Mouse (Mus musculus) cerebellum, adult 9-11 months (tissue): Measurements from ENCODE around the gene Fan1.
A peak's percentile ranks its signal among the peaks of the same experiment; 100 is the strongest.

Experiments
- DNase-seq: peaks from one replicate; pipeline ENCODE4 v3.0.0; 2022

Fan1 gene

DNA sequence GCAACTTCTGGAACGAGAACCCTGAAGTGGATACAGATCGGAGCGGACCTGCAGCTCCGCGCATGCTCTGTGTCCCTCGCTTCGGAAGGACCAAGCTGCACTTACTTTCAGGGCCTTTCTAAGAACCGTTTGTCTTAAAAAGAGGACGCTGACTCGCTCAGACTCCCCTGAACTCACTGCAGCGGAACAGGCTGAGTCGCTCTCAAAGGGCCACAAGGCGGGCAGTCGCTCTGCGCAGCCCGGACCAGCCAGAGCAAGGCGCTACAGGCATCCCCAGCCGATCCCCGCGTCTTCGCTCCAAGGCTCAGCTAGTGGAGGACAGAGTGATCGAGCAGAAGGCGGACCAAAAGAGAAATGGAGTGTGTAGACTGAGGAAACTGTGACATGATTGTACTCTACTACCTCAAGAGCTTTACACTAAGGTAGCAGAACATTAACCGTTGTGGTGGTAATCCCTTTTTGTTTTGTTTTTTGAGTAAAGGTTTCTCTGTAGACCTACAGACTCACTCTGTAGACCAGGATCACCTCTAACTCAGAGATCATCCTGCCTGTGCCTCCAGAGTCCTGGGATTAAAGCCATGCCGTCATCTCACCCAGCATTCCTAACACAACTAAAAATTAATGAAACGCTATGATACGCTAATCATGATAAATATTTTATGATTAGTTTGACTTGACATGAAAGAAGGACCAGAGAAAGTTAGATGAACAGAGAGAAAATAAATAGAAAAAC is at the start of gene Fan1:
Fan1 (minus strand) TSS at position 266 of the 733 bp plus-strand sequence.
- peak; percentile 86 for DNase-seq

DNA sequence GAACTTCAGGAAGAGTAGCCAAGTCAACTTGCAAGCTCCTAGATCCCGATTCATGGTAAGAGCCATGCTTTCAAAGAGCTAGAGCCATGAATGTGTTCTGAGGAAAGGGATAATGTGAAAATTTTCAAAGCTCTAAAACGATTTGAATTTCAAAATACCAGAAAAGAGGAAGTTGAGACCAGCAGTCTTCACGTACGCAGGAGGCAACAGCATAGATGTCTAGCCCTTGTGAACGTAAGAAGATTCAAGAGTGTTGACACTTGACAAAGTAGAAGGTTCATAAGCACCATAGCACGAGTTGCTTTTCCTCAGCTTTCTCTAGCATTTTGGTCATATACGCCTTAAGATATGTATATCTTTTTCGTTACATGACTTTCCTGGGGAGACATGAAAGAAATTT is 30.1 kb upstream of the Fan1 start:
- no peak for DNase-seq

DNA sequence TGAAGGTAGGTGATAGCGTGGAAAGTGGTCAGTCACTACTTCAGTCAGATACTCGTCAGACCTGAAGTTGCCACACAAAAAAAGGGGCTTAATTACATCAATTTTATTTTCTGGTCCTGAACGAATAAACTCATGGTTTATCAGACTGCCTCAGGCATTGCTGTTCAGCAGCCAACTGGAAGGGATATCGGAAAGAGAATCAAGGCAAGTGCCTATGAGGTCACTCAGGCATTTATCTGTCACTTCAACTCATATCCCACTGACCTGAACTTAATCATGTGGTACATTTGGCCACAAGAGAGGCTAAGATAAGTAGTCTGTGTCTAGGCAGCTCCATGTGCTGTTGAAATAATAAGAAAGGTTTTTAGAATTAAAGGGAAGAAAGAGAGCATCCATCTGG is 28.6 kb upstream of the Fan1 start:
- DNase-seq: no peak

DNA sequence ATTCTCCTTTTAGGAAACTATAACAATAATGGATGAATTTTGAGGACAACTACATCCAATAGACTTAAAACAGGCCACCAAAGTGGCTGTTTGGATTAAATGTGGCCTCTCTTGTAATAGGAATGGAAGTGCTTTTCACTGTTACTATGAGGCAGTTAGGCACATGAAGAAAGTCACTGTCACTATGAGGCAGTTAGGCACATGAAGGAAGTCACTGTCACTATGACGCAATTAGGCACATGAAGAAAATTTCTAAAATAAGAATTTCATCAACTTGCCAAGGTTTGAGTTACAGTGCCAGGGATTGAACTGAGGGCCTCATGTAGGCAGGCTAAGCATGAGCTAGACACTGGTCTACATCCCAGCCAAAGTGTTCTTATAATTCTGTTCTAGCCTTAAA is 26.8 kb upstream of the Fan1 start:
- DNase-seq: no peak

DNA sequence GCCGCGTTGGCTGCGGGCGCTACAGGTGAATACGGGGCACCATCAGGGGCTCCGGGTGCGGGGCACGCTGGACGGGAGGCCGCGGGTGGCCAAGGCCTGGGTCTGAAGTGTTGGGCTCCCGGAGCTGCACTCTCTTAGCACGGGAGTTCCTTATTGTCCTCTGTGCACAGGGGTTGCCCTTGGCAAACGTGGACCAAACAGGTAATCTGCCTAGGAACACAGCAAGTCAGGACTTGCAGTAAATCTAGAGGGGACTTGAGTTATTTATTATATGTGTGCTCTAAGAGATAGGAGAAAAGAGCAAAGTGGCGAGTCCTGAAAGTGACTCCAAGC is 18.9 kb upstream of the Fan1 start:
- DNase-seq: no peak

DNA sequence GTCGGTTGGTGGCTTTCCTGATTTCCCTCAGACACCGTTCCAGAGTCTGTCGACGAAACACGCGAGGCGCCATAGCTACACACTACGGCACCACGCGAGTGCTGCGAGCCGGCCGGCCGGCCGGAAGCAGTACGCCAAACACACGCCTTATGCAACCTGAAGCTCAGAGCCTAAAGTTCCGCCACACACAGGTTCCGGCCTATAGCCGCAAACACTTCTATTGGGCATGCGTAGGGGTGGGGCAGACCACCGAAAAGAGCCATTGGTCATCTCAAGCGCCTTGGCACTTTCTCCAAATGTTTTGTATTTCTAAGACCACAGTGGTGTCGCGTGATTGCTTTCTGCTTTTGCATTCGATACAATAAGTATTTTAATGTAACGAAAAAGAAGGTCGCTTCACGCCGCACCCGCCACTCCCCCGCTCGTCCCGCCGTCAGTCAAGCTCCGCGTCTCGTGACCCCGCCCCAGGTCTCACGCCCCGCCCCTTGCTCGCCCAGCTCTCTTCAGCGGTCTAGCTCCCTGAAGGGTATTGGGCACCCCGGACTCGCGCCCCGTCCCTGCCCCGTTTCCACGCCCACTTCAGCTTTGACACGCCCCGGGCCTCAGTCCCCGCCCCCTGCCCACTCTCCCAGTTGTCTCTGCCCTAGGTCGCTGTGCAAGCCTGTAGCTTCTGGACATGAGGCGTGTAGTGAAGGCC is 18.4 kb upstream of the Fan1 start, which contains the start of the genes Mphosph10 and Mcee:
Mphosph10 (minus strand) TSS at position 147 of the 697 bp plus-strand sequence.
Mcee (plus strand) TSS at position 486 of the 697 bp plus-strand sequence.
- peak; percentile 95 for DNase-seq

DNA sequence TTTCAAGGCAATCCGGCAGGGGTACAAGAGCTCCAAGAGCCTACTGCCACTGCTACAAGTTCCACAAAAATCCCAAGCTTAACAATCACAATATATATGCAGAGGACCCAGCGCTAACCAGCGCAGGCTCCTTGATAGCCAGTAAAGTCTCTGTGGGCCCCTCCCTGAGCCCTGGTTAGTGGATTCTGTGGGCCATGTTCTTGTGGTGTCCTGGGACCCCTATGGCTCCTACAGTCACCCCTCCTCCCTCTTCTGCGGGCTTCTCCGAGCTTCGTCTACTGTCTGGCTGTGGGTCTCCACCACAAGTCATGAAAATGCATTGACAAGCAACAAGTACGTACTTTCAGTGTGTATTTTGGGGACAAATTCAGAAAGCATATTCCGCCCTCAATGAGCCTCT is 17.6 kb upstream of the Fan1 start:
- peak; percentile 49 for DNase-seq

DNA sequence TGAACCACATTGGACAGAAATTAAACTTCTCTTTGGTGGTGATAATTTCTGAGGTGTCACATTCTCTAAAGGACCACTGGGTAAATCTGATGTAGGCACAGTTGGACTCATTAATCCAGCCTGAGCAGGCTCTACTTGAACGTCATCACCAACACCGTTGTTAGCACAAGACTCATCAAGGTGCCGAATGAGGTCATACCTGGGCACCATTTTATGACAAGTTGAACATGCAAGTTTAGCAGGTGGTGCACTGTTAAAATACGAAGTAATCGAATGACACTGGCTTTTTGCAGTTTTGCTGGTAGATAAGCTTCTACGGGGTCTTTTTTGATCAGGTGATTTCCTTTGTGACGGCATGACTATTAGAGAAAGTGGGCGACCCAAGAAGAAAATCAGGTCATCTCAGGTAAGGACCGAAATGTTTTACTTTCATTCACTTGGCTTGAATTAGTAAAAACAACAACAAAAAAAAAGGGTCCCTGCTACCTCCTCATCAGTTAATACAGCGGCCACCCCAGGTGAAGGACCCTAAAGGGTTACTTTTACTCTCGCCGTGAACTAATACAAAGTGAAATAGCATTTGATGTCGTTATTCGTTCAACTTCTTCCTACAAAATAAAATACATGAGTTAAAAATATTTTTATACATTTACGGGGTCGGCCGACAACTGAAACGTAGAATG is 607 bp downstream of the Fan1 start:
- no peak for DNase-seq

DNA sequence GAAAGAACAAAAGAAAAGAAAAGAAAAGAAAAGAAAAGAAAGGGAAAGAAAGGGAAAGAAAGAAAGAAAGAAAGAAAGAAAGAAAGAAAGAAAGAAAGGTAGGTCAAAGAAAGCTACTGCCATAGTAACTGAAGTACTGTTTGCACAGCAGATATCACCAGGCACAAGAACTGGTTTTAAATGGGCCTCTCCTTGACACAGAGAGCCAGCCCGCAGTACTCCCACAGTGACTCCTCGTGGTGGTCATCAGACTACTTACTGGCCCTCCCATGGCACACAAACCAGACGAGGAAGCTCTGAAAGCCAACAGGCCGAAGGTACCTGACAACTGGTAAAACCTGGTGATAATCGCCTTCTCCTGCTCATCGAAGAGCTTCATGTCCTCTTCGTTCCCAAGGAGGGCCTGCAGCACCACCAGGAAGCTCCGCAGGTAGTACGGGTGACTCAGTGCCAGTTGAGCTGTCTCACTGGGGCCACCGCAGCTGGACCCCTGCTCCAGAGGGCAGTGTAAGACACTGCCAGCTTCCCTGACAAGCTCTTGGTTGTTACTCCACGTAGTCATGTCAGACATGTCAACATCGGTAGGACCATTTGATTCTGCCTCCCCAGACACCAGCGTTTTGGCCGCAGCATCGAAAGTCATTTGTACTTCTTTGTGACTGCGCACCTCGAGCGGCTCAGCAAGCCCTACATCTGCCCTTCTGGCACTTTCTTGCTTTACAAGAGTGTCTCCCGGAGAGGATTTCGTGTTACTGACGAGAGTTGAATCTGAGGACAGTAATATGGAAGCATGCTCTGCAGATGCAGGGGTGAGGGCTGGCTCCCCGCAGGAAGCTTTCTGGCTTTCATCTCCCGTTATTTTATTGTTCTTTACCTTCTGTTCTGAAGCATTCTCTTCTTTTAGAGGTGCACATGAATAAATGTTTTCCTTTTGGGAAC is 1.7 kb downstream of the Fan1 start:
- DNase-seq: no peak

DNA sequence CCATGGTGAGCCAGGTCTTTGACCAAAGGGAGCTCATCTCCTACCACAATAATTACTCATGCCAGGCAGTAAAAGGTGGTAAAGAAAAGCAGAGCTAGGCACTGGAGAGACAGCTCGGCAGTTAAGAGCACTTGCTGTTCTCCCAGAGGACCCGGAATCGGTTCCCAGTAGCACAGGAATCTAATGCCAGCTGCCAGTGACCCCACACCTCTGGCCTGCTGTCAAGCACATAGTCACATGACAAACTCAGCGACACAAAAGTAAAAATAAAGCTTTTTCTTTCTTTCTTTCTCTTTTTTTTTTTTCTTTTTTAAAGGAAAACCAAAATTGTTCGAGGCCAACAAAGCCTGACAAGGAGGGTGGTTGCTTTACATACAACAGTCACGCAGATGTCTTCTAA is 4.1 kb downstream of the Fan1 start:
- DNase-seq: no peak

DNA sequence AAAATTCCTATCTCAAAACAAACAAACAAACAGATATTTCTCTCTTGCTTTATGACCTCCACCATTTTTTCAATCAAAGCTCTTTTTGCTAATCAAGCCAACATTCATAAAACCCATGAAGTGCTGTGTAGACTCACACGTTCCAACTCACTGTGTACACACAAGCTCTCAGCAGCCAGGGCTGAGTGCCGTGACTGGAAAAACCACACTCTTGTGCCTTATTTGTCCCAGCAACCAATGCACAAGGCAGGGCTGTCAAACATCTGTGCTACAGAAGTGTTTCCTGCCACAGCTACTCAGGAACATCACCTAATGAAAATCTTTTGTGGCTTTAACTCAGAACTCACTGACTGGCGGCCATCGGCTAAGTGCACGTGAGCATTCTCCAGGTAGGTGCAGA is 8.0 kb downstream of the Fan1 start:
- no peak for DNase-seq

DNA sequence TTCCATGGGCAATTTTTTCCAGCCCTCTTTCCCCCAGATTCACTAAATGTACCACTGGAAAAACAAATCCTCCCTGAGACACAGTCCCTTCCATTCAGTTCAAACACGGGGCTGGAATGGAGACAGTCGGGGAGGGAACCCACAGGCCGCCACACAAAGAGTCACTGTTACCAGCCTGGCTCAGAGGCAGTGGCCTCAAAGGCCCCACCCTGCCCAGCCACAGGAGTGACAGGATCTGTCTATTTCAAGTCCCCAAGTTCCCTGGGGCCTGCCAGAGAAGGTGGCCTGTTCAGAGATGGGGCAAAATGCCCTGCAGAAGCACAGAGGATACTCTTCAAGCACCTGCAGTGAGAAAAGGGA is 13.3 kb downstream of the Fan1 start:
- no peak for DNase-seq

DNA sequence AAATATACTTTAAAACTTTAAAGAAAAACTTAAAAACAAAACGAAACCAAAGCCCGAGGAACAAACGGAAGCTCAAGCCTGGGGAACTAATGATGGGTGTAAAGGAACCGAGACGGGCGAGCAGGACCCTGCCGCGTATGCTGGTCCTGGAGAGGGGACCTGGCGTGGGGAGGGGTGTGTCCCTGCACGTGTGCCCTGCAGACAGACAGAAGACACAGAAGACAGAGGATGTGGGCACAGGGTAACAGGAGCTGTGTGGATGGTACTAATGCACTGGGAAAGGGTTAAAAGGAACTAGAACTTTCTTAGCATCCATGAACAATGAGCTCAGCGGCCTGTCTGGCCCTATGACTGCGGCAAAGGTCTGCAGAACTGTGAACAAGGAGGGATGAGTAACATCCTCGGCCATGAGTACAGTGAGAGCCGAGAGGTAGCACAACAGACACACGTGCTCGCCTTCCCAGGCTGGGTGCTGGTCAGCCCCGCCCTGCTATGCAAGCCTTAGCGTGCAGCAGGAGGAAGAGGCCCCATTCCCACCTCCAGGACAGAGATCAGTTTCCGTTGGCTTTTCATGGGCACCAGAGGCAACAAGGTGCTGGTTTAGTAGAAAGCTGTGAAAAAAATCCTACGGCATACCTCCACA is 13.8 kb downstream of the Fan1 start:
- no peak for DNase-seq

DNA sequence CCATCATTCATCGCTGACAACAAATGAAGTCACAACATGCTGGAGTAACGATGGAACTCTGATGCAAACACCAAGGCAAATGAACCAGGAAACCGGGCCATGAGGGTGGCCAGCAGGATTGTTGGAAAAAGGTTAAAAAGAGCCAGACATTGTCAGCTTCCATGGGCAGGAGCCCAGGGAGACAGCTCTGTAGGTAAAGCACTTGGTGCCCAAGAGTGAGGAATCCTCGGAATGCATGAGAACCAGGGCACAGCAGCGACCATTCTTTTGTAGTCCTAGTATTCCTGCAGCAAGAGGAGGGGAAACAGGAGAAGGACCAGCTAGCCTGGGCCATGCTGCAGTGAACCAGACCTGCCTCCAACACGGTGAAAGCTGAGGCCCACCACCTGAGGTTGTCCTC is 15.2 kb downstream of the Fan1 start:
- no peak for DNase-seq

DNA sequence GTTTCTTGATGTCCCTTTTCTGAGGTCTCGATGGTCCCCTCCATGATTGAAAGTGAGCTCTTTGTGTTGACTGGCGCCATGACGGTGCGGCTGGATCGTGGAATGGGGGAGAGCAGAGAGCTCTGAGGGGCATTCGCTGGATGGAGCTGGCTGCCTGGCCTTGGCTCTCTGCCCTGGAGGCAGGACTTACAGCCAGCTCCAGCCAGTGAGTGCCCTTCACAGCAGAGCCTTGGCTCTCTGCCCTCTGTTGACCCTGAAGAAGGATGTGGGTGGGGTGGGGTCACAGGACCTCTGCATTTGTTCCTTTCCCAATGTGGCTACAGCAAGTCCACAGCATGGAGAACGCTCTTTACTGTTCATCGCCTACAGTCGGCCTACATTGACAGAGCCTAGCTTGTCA is 16.5 kb downstream of the Fan1 start:
- peak; percentile 52 for DNase-seq

DNA sequence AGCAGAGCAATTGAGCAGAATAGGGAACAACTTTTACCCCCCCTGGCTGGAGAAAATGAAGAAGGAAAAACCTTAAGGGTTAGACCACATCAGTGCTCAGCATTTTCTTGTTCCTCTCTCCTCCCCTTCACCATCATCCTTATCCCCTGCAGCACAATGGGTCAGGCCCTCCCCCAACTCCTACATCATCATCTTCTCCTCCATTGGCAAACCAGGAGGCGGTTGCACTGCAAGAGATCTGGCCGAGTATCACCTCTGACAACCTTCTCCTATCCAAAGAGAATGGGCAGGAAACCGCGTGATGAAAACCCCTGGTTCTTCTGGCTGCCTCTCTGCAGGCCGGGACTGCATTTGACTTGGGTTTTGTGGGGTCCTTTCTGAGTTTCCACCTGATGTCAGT is 17.2 kb downstream of the Fan1 start:
- no peak for DNase-seq

DNA sequence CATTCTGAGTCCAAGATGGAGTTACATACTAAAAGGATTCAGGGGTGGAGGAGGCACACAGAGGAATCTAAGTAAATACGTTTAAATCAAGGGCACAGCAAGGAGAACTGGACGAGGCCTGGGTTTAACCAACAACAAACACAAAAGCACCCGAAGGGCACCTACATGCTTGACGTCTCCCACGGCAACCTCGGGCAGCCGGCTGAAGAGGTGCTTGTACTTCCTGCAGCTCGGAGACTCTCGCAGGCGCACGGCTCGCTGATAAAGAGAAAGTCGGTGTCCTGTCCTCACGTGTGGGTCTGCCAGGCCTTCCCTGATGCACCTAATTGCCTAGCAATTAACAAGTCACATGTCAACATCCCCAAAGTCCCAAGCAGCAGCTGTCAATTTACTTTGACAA is 19.7 kb downstream of the Fan1 start:
- DNase-seq: no peak

DNA sequence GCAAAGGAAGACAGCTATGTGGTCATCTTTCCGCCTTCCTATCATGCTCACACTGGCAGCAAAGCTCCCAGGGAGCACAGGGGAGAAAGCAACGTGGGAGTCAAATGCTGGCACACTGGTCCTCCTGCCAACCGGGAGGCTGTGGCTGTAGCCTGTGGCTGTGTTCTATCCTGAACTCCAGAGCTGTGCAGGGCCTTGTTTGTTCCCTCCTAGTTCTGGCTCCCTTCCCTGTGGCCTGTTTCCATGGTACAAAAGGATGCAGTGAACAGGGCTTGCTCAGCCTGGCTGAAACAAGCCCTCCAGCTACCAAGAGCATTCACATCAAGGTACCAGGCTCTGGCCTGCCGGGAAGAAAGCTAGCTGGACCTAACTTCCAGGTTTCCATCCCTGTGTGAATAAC is 22.8 kb downstream of the Fan1 start:
- DNase-seq: peak; percentile 81

DNA sequence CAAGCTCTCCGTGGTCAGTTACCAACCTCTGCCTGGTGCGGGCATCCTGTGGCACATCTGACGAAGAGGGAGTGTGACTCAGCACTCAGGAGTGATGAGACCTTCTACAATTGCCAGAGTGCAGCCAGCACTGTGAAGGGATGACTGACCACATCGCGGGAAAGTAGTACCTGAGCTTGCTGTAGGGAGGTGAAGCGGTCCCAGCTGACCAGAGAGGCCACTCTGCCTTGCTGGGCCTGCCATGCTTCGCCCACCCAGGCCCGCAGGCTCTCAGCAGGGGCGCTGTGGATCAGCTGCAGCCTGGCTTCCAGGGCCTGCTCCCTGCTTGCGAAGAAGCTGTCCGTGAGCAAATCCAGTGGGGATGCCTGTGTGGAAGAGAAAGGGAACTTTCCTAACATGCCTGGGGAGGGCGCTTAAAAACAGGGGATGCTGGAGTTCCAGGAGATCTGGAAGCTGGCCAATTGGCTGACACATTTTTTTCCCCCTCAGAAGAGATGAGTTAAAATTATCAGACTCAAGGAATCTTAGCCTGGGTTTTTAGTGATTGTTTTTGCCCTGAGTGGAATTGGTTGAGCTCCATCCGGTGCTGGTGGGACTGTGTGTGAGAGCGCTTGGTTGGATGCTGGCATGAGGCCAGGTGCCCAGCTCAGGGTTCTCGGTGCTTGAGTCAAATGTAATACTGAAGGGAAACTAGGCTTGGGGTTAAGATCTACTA is 24.6 kb downstream of the Fan1 start:
- DNase-seq: no peak

DNA sequence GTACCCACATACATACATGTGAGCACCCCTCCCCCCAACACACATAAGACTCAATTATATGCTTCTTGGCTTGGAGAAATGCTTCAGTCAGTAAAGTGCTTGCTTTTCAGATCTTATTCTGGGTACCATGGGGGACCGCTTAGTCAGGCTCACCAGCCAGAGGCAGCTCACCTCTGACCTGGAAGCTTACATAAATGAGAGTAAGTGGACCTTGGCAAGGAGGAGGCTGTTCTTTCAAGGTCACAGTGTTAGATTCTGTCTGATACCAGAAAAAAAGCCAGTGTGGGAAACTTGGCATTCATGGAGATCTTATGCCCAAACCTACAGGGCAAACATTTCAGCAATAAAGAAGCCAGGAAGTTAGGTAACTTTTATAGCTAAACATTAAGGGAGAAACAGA is 26.1 kb downstream of the Fan1 start:
- no peak for DNase-seq

DNA sequence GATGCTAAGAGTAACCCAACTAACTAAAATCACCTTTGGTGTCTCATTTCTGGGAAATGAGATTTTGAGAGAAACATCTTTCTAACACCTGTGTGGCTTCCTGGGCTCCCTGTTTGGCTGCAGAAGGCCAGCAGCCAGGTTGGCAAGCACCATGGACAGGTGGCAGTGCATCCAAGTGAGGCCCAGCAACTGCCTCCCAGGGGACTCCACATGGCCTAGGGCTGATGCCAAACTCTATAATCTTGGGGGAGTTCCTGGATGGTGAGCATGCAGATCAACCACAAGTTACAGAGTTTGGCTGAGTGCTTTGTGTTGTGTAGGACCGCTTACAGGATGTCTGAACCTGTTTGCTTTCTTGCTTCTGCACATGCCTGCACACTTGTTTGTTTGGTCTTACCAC is 41.2 kb downstream of the Fan1 start:
- DNase-seq: peak; percentile 51

DNA sequence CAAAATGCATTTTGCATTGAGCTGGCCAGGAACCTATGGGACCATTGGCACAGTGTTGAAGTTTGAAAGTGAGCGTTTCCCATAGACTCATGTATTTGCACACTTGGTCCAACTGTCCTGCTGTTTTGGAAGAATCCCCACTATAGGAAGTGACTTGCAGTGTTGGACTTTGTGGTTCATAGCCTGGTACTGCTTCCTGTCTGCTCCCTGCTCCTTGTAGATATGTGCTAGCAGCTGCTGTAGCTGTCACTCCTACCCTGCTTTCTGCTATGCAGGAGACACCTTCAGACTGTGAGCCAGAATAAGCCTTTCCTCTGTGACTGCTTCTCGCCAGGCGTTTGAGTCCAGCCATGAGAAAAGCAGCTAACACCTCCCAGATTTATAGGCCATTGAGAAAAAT is 42.6 kb downstream of the Fan1 start:
- DNase-seq: no peak
